Mouse (Mus musculus): ENCODE results near the gene Padi4. TPM values are rescaled to one million over a fixed set of nuclear protein-coding genes. Genes with fewer than 3 reads are reported as not detected.
A peak's percentile ranks its signal among the peaks of the same experiment; 100 is the strongest.

Padi4 gene
- total and polyA plus RNA-seq, 3 experiments, result not detected

GRCm38 (mm10) chr4:140810458-140811260 lies 36.6 kb upstream of the Padi4 start, which contains the start of gene Padi3:
Gene Padi3, minus strand, starts transcription at chr4:140810648.
- H3K4me2 ChIP-seq (ENCODE audit: insufficient read depth, low read depth, poor library complexity, severe bottlenecking), result no peak within 1 kb of the TSS
- no peak within 1 kb of the TSS for H3K27ac ChIP-seq (ENCODE audit: insufficient read depth, low read depth)

DNA sequence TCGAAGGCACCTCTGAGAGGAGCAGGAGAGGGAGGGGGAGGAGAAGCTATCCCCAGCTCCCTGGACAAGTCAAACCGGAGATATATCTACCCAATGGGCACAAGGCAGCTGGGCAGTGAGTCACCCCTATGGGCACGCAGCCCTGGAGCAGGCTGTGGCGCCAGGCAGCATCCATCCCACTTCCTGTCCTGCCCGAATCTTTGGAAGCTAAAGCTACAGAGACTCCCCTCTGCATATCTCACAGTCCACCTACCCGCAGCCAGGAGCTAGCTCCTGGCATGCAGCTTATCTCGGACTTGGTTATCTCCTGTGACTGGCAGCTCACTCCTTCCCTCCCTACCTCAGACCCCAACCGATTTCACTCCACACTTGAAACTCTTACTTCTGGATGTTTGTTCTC lies 35.1 kb upstream of the Padi4 start:
- H3K9me3 ChIP-seq (replicated peaks; ENCODE audit: low read length), result no peaks in the 10 kb centered on the region
- H3K79me2 ChIP-seq (replicated peaks; ENCODE audit: control insufficient read depth, extremely low read depth, insufficient read depth, poor library complexity, severe bottlenecking), result no peaks in the 10 kb centered on the region
- H3K9ac ChIP-seq (ENCODE audit: insufficient read depth, low read depth), result no peak overlapping the region
- DNase-seq (ENCODE audit: extremely low read depth), result no peak
- in situ Hi-C loops (cut with MboI; ENCODE audit: low pct_ligation_motif_present, low pct_unique_long_range_greater_than_20kb, low sequenced_read_pairs), result no loop called here
- H3K4me2 ChIP-seq (ENCODE audit: insufficient read depth, low read depth, poor library complexity, severe bottlenecking), result no peak overlapping the region
- peaks cover under 1 to 3% of the 10 kb centered on the region in 2 experiments; a peak in 1 of 4 replicates for H3K4me1 ChIP-seq (ENCODE audit: control insufficient read depth in 1 of 2, insufficient read depth in 2 of 2)
- H3K27me3 ChIP-seq (replicated peaks), result peaks cover 71% of the 10 kb centered on the region
- H3K27ac ChIP-seq (ENCODE audit: insufficient read depth, low read depth), result no peak overlapping the region
- dilution Hi-C loops (cut with MboI; ENCODE audit: extremely low pct_ligation_motif_present, extremely low pct_unique_long_range_greater_than_20kb, low sequenced_read_pairs), result no loop called here
- no peaks in the 10 kb centered on the region for H3K36me3 ChIP-seq (replicated peaks in 1 of 2; ENCODE audit: control insufficient read depth in 1 of 2, insufficient read depth in 1 of 2, low read length in 1 of 2)
- TF ChIP-seq SIN3A (IDR thresholded peaks at IDR 0.05; ENCODE audit: low read length) (no peak), TBP (conservative IDR thresholded peaks at IDR 0.05; ENCODE audit: low read depth, low read length) (no peak), MAX (IDR thresholded peaks at IDR 0.05; ENCODE audit: low read length) (no peak), POLR2A (IDR thresholded peaks at IDR 0.05; ENCODE audit: low read depth, low read length) (no peak), EP300 (IDR thresholded peaks at IDR 0.05; ENCODE audit: low read length) (no peak), IRF4 (IDR thresholded peaks at IDR 0.05; ENCODE audit: low read depth, low read length) (no peak), JUND (conservative IDR thresholded peaks at IDR 0.05; ENCODE audit: low read depth, low read length) (no peak), TCF12 (IDR thresholded peaks at IDR 0.05; ENCODE audit: low read depth, low read length) (no peak), ELF1 (IDR thresholded peaks at IDR 0.05; ENCODE audit: low read depth, low read length) (no peak), MAZ (IDR thresholded peaks at IDR 0.05; ENCODE audit: low read depth, low read length) (no peak), SMC3 (IDR thresholded peaks at IDR 0.05; ENCODE audit: low read depth, low read length) (no peak), MXI1 (IDR thresholded peaks at IDR 0.05; ENCODE audit: low read depth, low read length) (no peak), USF2 (conservative IDR thresholded peaks at IDR 0.05; ENCODE audit: low read depth, low read length) (no peak), CTCF (conservative IDR thresholded peaks at IDR 0.05 in 1 of 2, IDR thresholded peaks at IDR 0.05 in 1 of 2; ENCODE audit: low read depth in 2 of 2, low read length in 2 of 2) (no peak)
- H3K4me3 ChIP-seq (replicated peaks in 1 of 3; ENCODE audit: low read depth in 2 of 3, low read length in 2 of 3, poor library complexity in 1 of 3), result no peak overlapping the region

More at GRCm38 (mm10) chr4:140810458-140811260, 36.6 kb upstream of the Padi4 start, which contains the start of gene Padi3:
- no peaks in the 10 kb centered on the region for H3K9me3 ChIP-seq (replicated peaks; ENCODE audit: low read length)
- dilution Hi-C loops (cut with MboI; ENCODE audit: extremely low pct_ligation_motif_present, extremely low pct_unique_long_range_greater_than_20kb, low sequenced_read_pairs) (no loop called here), in situ Hi-C loops (cut with MboI; ENCODE audit: low pct_ligation_motif_present, low pct_unique_long_range_greater_than_20kb, low sequenced_read_pairs) (no loop called here)
- H3K4me1 ChIP-seq (ENCODE audit: control insufficient read depth in 1 of 2, insufficient read depth in 2 of 2), result peaks cover 3 to 4% of the 10 kb centered on the region in 2 experiments; a peak in 1 of 4 replicates
- H3K4me3 ChIP-seq (replicated peaks in 1 of 3; ENCODE audit: low read depth in 2 of 3, low read length in 2 of 3, poor library complexity in 1 of 3), result no peak within 1 kb of the TSS
- no peak within 1 kb of the TSS for H3K9ac ChIP-seq (ENCODE audit: insufficient read depth, low read depth)
- no peaks in the 10 kb centered on the region for H3K36me3 ChIP-seq (replicated peaks in 1 of 2; ENCODE audit: control insufficient read depth in 1 of 2, insufficient read depth in 1 of 2, low read length in 1 of 2)
- no peaks in the 10 kb centered on the region for H3K79me2 ChIP-seq (replicated peaks; ENCODE audit: control insufficient read depth, extremely low read depth, insufficient read depth, poor library complexity, severe bottlenecking)
- peak; percentile 21 for DNase-seq (ENCODE audit: extremely low read depth)
- H3K27me3 ChIP-seq (replicated peaks), result peaks cover 68% of the 10 kb centered on the region
- TF ChIP-seq TCF12 (IDR thresholded peaks at IDR 0.05; ENCODE audit: low read depth, low read length), result no peak
- no peak for TF ChIP-seq MAFK (IDR thresholded peaks at IDR 0.05; ENCODE audit: insufficient replicate concordance, low read length)
- TF ChIP-seq USF1 (IDR thresholded peaks at IDR 0.05; ENCODE audit: low read depth, low read length), result no peak
- TF ChIP-seq ZKSCAN1 (IDR thresholded peaks at IDR 0.05; ENCODE audit: borderline replicate concordance, low read depth, low read length), result no peak
- TF ChIP-seq E2F4 (IDR thresholded peaks at IDR 0.05; ENCODE audit: insufficient replicate concordance, low read depth, low read length), result no peak

All from CH12.LX (cell line).